Mouse (Mus musculus) neural tube, embryonic 11.5 days (tissue): ENCODE results near the gene Mettl8. TPM values are rescaled to one million over a fixed set of nuclear protein-coding genes. Genes with fewer than 3 reads are reported as not detected.

ENCODE experiments used
- ATAC-seq: fragments of 200-750 bp; cut with Nextera tagmentation; 2 replicates; pipeline ENCODE4 v1.8.0; 2017; ENCODE audit warnings: moderate number of reproducible peaks, mild to moderate bottlenecking, moderate TSS enrichment, moderate library complexity; ENCODE audit not compliant: insufficient read depth, low FRiP score, low TSS enrichment
- DNase-seq: peaks from one replicate; pipeline ENCODE4 v3.0.0-alpha.2; 2015; ENCODE audit warnings: low spot score
- H3K27ac ChIP-seq: fragments of 300-500 bp; sonication (generic); 2 replicates; pipeline ENCODE4 v1.5.1; 2014; ENCODE audit warnings: low read depth, mild to moderate bottlenecking, low read length
- H3K27me3 ChIP-seq: fragments of 300-500 bp; sonication (generic); 2 replicates; pipeline ENCODE4 v1.6.1; 2014; ENCODE audit warnings: mild to moderate bottlenecking, low read length, mixed read lengths; ENCODE audit not compliant: control insufficient read depth, insufficient read depth
- H3K36me3 ChIP-seq: fragments of 300-500 bp; sonication (generic); 2 replicates; pipeline ENCODE4 v1.6.1; 2014; ENCODE audit warnings: mild to moderate bottlenecking, low read length, moderate library complexity, mixed read lengths; ENCODE audit not compliant: control insufficient read depth, insufficient read depth
- H3K4me1 ChIP-seq: fragments of 300-500 bp; sonication (generic); 2 replicates; pipeline ENCODE4 v1.6.1; 2014; ENCODE audit warnings: low read length, mixed read lengths; ENCODE audit not compliant: control insufficient read depth, insufficient read depth
- H3K4me2 ChIP-seq: fragments of 300-500 bp; sonication (generic); 2 replicates; pipeline ENCODE4 v1.6.1; 2014; ENCODE audit warnings: low read depth, mild to moderate bottlenecking, moderate library complexity
- H3K4me3 ChIP-seq: fragments of 300-500 bp; sonication (generic); 2 replicates; pipeline ENCODE4 v1.5.1; 2014; ENCODE audit warnings: low read depth, low read length
- H3K9ac ChIP-seq: fragments of 300-500 bp; sonication (generic); 2 replicates; pipeline ENCODE4 v1.6.1; 2014; ENCODE audit warnings: mild to moderate bottlenecking, low read length
- H3K9me3 ChIP-seq: fragments of 300-500 bp; sonication (generic); 2 replicates; pipeline ENCODE4 v1.6.1; 2016; ENCODE audit warnings: low read length; ENCODE audit not compliant: control insufficient read depth
- WGBS: fragments of 180-500 bp; shearing (Covaris S2); extraction: QIAGEN DNeasy Blood & Tissue Kit; methylation state at CpG from one replicate; pipeline ENCODE4 v1.1.7; 2014; 5-methylcytosine and 5-hydroxymethylcytosine counted together
- polyA plus RNA-seq: library from polyadenylated mRNA; unstranded; fragments of >200 nt; fragmentation: Nextera tagmentation; extraction: Ambion mirVana; gene quantifications from 2 replicates; pipeline ENCODE4 v1.2.1, GENCODE M21; 2014

The Mettl8 gene
- polyA plus RNA-seq, 1 experiment from 2014 or later = 21.4 TPM

- whole genome bisulfite sequencing = 67% methylated on average over 6 of the region's 6 CpGs
- Histone ChIP-seq H3K4me2 (no peak overlapping the region), H3K27ac (no peak overlapping the region), H3K9ac (no peak overlapping the region), H3K36me3 (no peaks in the 10 kb centered on the region), H3K4me1 (no peaks in the 10 kb centered on the region), H3K4me3 (no peak overlapping the region), H3K9me3 (no peaks in the 10 kb centered on the region), H3K27me3 (no peaks in the 10 kb centered on the region)
- DNase-seq (no peak), ATAC-seq (no peak)
Observed at GRCm38 (mm10) chr2:71046151-71046550, 9.2 kb downstream of the Mettl8 start.

- H3K27me3 ChIP-seq = no peaks in the 10 kb centered on the region
- no peak overlapping the region for H3K4me3 ChIP-seq
- H3K9me3 ChIP-seq = no peaks in the 10 kb centered on the region
- DNase-seq = peak; percentile 70
- H3K4me2 ChIP-seq = no peak overlapping the region
- 51% methylated on average over 11 of the region's 11 CpGs for WGBS
- H3K36me3 ChIP-seq = no peaks in the 10 kb centered on the region
- no peak overlapping the region for H3K27ac ChIP-seq
- ATAC-seq = no peak
- no peaks in the 10 kb centered on the region for H3K4me1 ChIP-seq
- no peak overlapping the region for H3K9ac ChIP-seq
Observed at GRCm38 (mm10) chr2:71039522-71040121, 15.8 kb downstream of the Mettl8 start.

GRCm38 (mm10) chr2:71037447-71037846 is 17.9 kb downstream of the Mettl8 start:
- Histone ChIP-seq H3K27ac (no peak overlapping the region), H3K9ac (no peak overlapping the region), H3K9me3 (no peaks in the 10 kb centered on the region), H3K4me3 (no peak overlapping the region), H3K36me3 (no peaks in the 10 kb centered on the region), H3K4me1 (no peaks in the 10 kb centered on the region), H3K27me3 (no peaks in the 10 kb centered on the region), H3K4me2 (no peak overlapping the region)
- DNase-seq (no peak), ATAC-seq (no peak)
- WGBS = 83% methylated on average over 6 of the region's 6 CpGs

- Histone ChIP-seq H3K27me3 (no peaks in the 10 kb centered on the region), H3K9me3 (no peaks in the 10 kb centered on the region), H3K4me2 (no peak overlapping the region), H3K4me3 (no peak overlapping the region), H3K9ac (no peak overlapping the region), H3K4me1 (no peaks in the 10 kb centered on the region), H3K36me3 (no peaks in the 10 kb centered on the region), H3K27ac (no peak overlapping the region)
- ATAC-seq (no peak), DNase-seq (no peak)
- 63% methylated on average over 8 of the region's 8 CpGs for WGBS
Observed at GRCm38 (mm10) chr2:71033987-71034386, 21.4 kb downstream of the Mettl8 start.

DNA sequence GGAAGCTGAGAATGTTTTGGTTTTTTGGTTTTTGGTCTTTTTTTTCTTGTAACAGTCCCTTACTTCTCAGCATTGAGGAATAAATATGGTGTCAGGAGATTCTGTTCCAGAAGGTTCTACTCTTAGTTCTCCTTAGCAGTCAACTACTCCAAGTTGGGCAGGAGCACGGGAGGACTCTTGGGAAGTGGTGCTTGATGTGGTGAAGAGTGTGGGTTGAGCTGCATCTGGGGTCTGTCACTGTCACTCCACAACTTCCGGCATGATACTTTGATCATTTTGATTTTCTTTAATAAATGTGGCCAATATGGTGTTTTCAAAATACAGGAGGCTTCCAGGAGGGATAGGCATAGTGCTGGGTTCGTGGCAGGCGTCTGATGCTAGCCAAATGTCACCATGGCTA is 22.4 kb downstream of the Mettl8 start:
- no peaks in the 10 kb centered on the region for H3K27me3 ChIP-seq
- H3K36me3 ChIP-seq = no peaks in the 10 kb centered on the region
- H3K4me3 ChIP-seq = no peak overlapping the region
- DNase-seq (no peak), ATAC-seq (no peak)
- WGBS = 86% methylated on average over 4 of the region's 4 CpGs
- no peaks in the 10 kb centered on the region for H3K9me3 ChIP-seq
- no peak overlapping the region for H3K27ac ChIP-seq
- H3K4me2 ChIP-seq = no peak overlapping the region
- H3K9ac ChIP-seq = no peak overlapping the region
- no peaks in the 10 kb centered on the region for H3K4me1 ChIP-seq

- H3K9me3 ChIP-seq = no peaks in the 10 kb centered on the region
- H3K4me1 ChIP-seq = no peaks in the 10 kb centered on the region
- no peak overlapping the region for H3K27ac ChIP-seq
- no peak overlapping the region for H3K9ac ChIP-seq
- no peaks in the 10 kb centered on the region for H3K36me3 ChIP-seq
- DNase-seq = no peak
- H3K4me2 ChIP-seq = no peak overlapping the region
- ATAC-seq = no peak
- 90% methylated on average over 18 of the region's 18 CpGs for WGBS
- no peaks in the 10 kb centered on the region for H3K27me3 ChIP-seq
- H3K4me3 ChIP-seq = no peak overlapping the region
Observed at GRCm38 (mm10) chr2:71031973-71032794, 23.2 kb downstream of the Mettl8 start.

DNA sequence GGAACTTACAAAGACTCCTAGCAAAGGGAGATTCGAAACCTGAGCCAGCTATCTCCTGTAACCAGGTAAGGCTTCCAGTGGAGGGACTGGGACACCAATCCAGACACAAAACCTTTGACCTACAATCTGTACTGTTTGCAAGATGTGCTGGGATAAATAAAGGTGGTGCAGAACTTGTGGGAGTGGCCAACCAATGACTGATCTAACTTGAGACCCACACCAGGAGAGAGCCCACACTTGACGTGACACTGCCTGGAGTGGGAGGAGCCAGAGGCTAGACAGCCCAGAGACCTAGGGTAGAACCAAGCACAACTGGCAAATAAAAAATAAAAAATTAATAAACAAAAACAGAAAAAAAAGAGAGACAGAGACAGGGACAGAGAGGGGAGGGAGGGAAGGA is 24.7 kb downstream of the Mettl8 start:
- DNase-seq = no peak
- no peak overlapping the region for H3K4me2 ChIP-seq
- H3K27ac ChIP-seq = no peak overlapping the region
- 86% methylated on average over 2 of the region's 2 CpGs for WGBS
- no peak overlapping the region for H3K9ac ChIP-seq
- ATAC-seq = no peak
- no peaks in the 10 kb centered on the region for H3K4me1 ChIP-seq
- no peak overlapping the region for H3K4me3 ChIP-seq
- no peaks in the 10 kb centered on the region for H3K27me3 ChIP-seq
- H3K36me3 ChIP-seq = no peaks in the 10 kb centered on the region
- H3K9me3 ChIP-seq = no peaks in the 10 kb centered on the region

DNA sequence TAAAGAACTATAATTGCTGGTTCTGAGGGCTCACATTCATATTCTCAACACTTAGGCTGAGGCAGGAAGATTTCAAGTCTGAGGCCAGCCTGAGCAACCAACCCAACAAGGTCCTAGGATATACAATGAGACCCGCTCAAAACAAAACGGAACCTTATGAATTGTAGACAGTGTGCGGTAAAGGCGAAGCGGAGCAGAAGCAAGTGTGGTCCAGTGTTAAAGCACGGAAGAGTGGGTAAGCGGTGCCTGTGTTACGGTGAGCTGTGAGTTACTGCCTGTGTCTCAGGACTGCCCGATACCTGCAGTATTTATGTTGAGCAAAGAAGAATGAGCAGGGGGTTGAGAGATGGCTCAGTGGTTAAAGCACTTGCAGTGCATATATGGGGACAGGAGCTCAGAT is 27.8 kb downstream of the Mettl8 start:
- WGBS = 97% methylated on average over 9 of the region's 9 CpGs
- ATAC-seq = no peak
- no peak overlapping the region for H3K27ac ChIP-seq
- H3K9ac ChIP-seq = no peak overlapping the region
- no peak for DNase-seq
- H3K27me3 ChIP-seq = no peaks in the 10 kb centered on the region
- no peak overlapping the region for H3K4me3 ChIP-seq
- no peaks in the 10 kb centered on the region for H3K4me1 ChIP-seq
- no peaks in the 10 kb centered on the region for H3K9me3 ChIP-seq
- H3K4me2 ChIP-seq = no peak overlapping the region
- no peaks in the 10 kb centered on the region for H3K36me3 ChIP-seq

GRCm38 (mm10) chr2:71026787-71027186 is 28.6 kb downstream of the Mettl8 start:
- H3K27ac ChIP-seq = no peak overlapping the region
- no peaks in the 10 kb centered on the region for H3K9me3 ChIP-seq
- no peak overlapping the region for H3K4me3 ChIP-seq
- 45% methylated on average over 5 of the region's 5 CpGs for WGBS
- H3K4me1 ChIP-seq = no peaks in the 10 kb centered on the region
- H3K36me3 ChIP-seq = no peaks in the 10 kb centered on the region
- DNase-seq (peak; percentile 31), ATAC-seq (no peak)
- H3K4me2 ChIP-seq = no peak overlapping the region
- no peak overlapping the region for H3K9ac ChIP-seq
- no peaks in the 10 kb centered on the region for H3K27me3 ChIP-seq
